Mouse (Mus musculus) kidney, adult 2 months (tissue): ENCODE measurements around the gene Cbln1. TPM values are rescaled to one million over a fixed set of nuclear protein-coding genes. Genes with fewer than 3 reads are reported as not detected.
A peak's percentile ranks its signal among the peaks of the same experiment; 100 is the strongest.

Experiments used
- DNase-seq: peaks from one replicate; pipeline ENCODE4 v3.0.0; 2021
- H3K27ac ChIP-seq: fragments of 200-500 bp; 2 replicates; pipeline ENCODE4 v1.5.1; 2012; ENCODE audit warnings: low read depth, low read length, control low read depth, inconsistent platforms; ENCODE audit not compliant: insufficient read depth
- H3K27me3 ChIP-seq: fragments of 200-500 bp; replicated peaks from 2 replicates; pipeline ENCODE4 v1.6.1; 2012; ENCODE audit warnings: mild to moderate bottlenecking, moderate library complexity, low read length, inconsistent platforms; ENCODE audit not compliant: control insufficient read depth, insufficient read depth
- H3K36me3 ChIP-seq: fragments of 200-500 bp; 2 replicates; pipeline ENCODE4 v1.6.1; 2012; ENCODE audit warnings: mild to moderate bottlenecking, moderate library complexity, low read length, inconsistent platforms; ENCODE audit not compliant: control insufficient read depth, insufficient read depth
- H3K4me1 ChIP-seq: fragments of 200-500 bp; 2 replicates; pipeline ENCODE4 v1.6.1; 2011; ENCODE audit warnings: low read length; ENCODE audit not compliant: control insufficient read depth, insufficient read depth
- H3K4me3 ChIP-seq: fragments of 200-500 bp; 2 replicates; pipeline ENCODE4 v1.5.1; 2011; ENCODE audit warnings: mild to moderate bottlenecking, low read depth, low read length, control low read depth; ENCODE audit not compliant: insufficient read depth
- CTCF ChIP-seq: fragments of 200-500 bp; conservative IDR thresholded peaks from 2 replicates; pipeline ENCODE4 v1.5.1; 2011; ENCODE audit warnings: low read depth, mild to moderate bottlenecking, control low read depth, low read length, moderate library complexity, mixed read lengths; ENCODE audit not compliant: insufficient read depth, insufficient read length
- POLR2A ChIP-seq: fragments of 200-500 bp; IDR thresholded peaks from one replicate; pipeline ENCODE4 v1.6.1; 2011; ENCODE audit warnings: low read depth, low read length, control low read depth
- WGBS: fragments of 180-500 bp; shearing (Covaris S2); methylation state at CpG from one replicate; pipeline ENCODE4 v1.1.7; 2018; 5-methylcytosine and 5-hydroxymethylcytosine counted together
- polyA plus RNA-seq: library from polyadenylated mRNA; depleted of rRNA; stranded (reverse); fragments of >200 nt; gene quantifications from 2 replicates; pipeline ENCODE4 v1.2.3, GENCODE M21; 2012

Cbln1 gene
- polyA plus RNA-seq, 1 experiment, result 0.28 TPM

GRCm38 (mm10) chr8:87475551-87475950 lies 3.1 kb upstream of the Cbln1 start:
- H3K36me3 ChIP-seq, result no peaks in the 10 kb centered on the region
- no peak for DNase-seq
- TF ChIP-seq CTCF, result no peak
- no peak for TF ChIP-seq POLR2A
- no peak overlapping the region for H3K27ac ChIP-seq
- no peaks in the 10 kb centered on the region for H3K4me1 ChIP-seq
- WGBS, result 66% methylated on average over 3 of the region's 3 CpGs
- H3K27me3 ChIP-seq, result peaks cover 6% of the 10 kb centered on the region
- no peak overlapping the region for H3K4me3 ChIP-seq

GRCm38 (mm10) chr8:87474379-87474778 lies 2.0 kb upstream of the Cbln1 start:
- no peak overlapping the region for H3K4me3 ChIP-seq
- no peak overlapping the region for H3K27ac ChIP-seq
- 64% methylated on average over 8 of the region's 8 CpGs for WGBS
- DNase-seq, result no peak
- no peak for TF ChIP-seq POLR2A
- no peak for TF ChIP-seq CTCF
- H3K27me3 ChIP-seq, result peaks cover 10% of the 10 kb centered on the region
- H3K36me3 ChIP-seq, result no peaks in the 10 kb centered on the region
- H3K4me1 ChIP-seq, result 0 out of 2 replicates have a peak, but pooled peaks cover 6% of the 10 kb centered on the region

GRCm38 (mm10) chr8:87473940-87474339 lies 1.5 kb upstream of the Cbln1 start:
- no peaks in the 10 kb centered on the region for H3K36me3 ChIP-seq
- peaks cover 10% of the 10 kb centered on the region for H3K27me3 ChIP-seq
- no peak for DNase-seq
- H3K4me3 ChIP-seq, result no peak overlapping the region
- H3K27ac ChIP-seq, result no peak overlapping the region
- 0 out of 2 replicates have a peak, but pooled peaks cover 6% of the 10 kb centered on the region for H3K4me1 ChIP-seq
- WGBS, result 41% methylated on average over 2 of the region's 2 CpGs
- TF ChIP-seq CTCF (no peak), POLR2A (no peak)

- Histone ChIP-seq H3K4me3 (peak overlapping the region; percentile 16), H3K36me3 (no peaks in the 10 kb centered on the region), H3K4me1 (0 out of 2 replicates have a peak, but pooled peaks cover 6% of the 10 kb centered on the region), H3K27me3 (peaks cover 13% of the 10 kb centered on the region), H3K27ac (no peak overlapping the region)
- DNase-seq, result no peak
- no peak for TF ChIP-seq POLR2A
- TF ChIP-seq CTCF, result no peak
- WGBS, result 1% methylated on average over 30 of the region's 30 CpGs
Observed at GRCm38 (mm10) chr8:87473314-87473713, 905 bp upstream of the Cbln1 start.

- no peak overlapping the region for H3K4me3 ChIP-seq
- TF ChIP-seq CTCF, result no peak
- no peak for TF ChIP-seq POLR2A
- DNase-seq, result no peak
- WGBS, result 2% methylated on average over 36 of the region's 36 CpGs
- no peaks in the 10 kb centered on the region for H3K36me3 ChIP-seq
- H3K27me3 ChIP-seq, result peaks cover 14% of the 10 kb centered on the region
- no peak overlapping the region for H3K27ac ChIP-seq
- H3K4me1 ChIP-seq, result 0 out of 2 replicates have a peak, but pooled peaks cover 6% of the 10 kb centered on the region
Observed at GRCm38 (mm10) chr8:87471603-87472270, 672 bp downstream of the Cbln1 start.

GRCm38 (mm10) chr8:87470834-87471602 lies 1.4 kb downstream of the Cbln1 start:
- Histone ChIP-seq H3K4me3 (no peak overlapping the region), H3K27me3 (peaks cover 14% of the 10 kb centered on the region), H3K4me1 (0 out of 2 replicates have a peak, but pooled peaks cover 6% of the 10 kb centered on the region), H3K36me3 (no peaks in the 10 kb centered on the region), H3K27ac (no peak overlapping the region)
- 3% methylated on average over 32 of the region's 32 CpGs for WGBS
- DNase-seq, result no peak
- TF ChIP-seq CTCF (no peak), POLR2A (no peak)
